Mouse (Mus musculus) embryo, embryonic 10 days (tissue): Measurements from ENCODE around the gene Fbxo7.
A peak's percentile ranks its signal among the peaks of the same experiment; 100 is the strongest.

Experiments
- DNase-seq: peaks from one replicate; pipeline ENCODE4 v3.0.0-alpha.2; 2015; ENCODE audit warnings: low spot score

The Fbxo7 gene

GRCm38 (mm10) chr10:86091919-86092318 is 70.1 kb downstream of the Fbxo7 start:
- DNase-seq = peak; percentile 25

GRCm38 (mm10) chr10:86093109-86094035 is 71.6 kb downstream of the Fbxo7 start:
- no peak for DNase-seq

GRCm38 (mm10) chr10:86098363-86098762 is 76.6 kb downstream of the Fbxo7 start:
- no peak for DNase-seq

- no peak for DNase-seq
These were observed 78.6 kb downstream of the Fbxo7 start for GRCm38 (mm10) chr10:86100281-86100851.
